Mouse (Mus musculus) urinary bladder, postnatal 14 days (tissue): Measurements from ENCODE around the gene Vegfb.
A peak's percentile ranks its signal among the peaks of the same experiment; 100 is the strongest.

Experiments used
- DNase-seq: peaks from one replicate; pipeline ENCODE4 v3.0.0; 2021; ENCODE audit warnings: low spot score

The Vegfb gene

DNA sequence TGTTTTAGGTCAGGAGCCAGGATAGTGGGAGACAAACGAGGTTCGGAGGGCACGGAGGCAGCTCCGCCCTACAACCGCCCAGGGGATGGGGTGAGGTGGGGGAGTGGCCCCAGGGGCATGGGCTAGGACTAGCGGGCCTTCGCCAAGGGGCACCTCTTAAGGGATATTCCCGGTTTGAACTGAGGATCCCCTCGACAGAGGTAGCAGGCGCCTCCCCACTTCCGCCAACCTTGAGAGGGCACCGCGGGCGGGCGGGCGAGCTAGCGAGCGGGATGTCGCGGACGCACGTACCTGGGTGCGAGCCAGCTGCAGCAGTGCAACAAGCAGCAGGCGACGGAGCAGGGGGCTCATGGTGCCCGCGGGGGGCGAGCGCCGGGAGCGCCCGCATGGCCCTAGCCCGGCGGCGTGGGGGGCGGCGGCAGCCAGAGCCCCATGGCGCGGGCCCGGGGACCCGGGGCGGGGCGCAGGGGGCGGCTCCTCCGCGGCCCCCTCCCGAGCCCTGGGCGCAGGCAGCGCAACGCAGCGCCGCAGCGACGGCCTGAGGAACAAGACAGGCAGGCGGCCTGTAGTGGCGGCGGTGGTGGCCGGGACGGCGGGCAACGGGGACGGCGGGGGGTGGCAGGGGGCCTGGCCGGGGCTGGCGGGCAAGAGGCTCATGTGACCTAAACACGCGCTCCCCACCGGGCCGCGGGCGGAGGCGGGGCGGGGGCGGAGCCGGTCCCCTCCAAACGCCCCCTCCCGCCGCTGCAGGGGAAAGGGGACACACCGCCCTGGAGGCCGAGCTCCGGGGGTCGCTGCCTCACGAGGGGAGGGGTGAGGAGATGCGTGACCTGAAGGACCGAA is at the start of gene Vegfb:
Gene Vegfb, minus strand, starts transcription at position 591 of the 843 bp plus-strand sequence.
- DNase-seq = peak; percentile 68

GRCm38 (mm10) chr19:7034006-7034405 is 46.6 kb upstream of the Vegfb start:
- DNase-seq = no peak

GRCm38 (mm10) chr19:7029531-7029930 is 42.1 kb upstream of the Vegfb start:
- no peak for DNase-seq

DNA sequence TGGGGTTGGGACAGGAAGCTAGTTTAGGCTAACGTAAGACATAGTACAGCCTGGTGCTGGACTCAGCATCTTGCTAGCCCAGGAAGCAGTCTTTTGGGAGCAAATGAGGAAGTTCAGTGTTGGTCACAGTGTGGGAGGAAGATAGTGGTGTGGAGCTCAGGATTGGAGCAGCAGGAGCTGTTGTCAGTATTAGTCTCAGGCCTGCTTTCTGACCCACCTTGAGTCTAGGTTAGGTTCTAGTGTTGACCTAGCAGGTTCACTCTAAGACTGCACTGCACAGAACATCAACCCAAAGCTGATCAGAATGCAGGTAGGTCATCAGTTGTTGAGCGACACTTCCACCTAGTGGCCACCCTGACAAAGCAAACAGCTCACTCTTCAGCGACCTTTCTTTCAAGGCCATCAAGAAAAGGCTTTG is 32.8 kb upstream of the Vegfb start:
- DNase-seq = peak; percentile 59

DNA sequence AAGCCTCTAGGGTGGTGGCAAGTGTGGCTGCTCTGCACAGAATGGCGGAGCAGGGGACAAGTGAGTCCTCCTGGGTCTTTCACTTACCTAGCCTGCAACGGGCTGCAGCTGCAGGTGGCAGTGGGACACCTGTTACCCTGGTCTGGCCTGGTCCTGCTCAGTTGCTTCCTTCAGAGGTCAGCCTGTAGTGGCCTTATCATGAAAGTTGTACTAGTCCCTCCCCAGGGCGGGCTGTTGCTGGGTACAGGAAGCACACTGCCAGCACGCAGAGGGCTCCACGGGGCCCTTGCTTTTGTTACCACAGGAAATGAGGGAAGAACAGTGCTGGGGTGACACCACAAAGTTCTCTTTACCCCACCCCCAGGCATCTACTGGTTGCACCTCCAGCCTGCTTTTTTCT is 31.7 kb upstream of the Vegfb start, which contains the start of gene Fermt3:
Gene Fermt3, minus strand, starts transcription at position 279 of the 400 bp plus-strand sequence.
- DNase-seq = no peak

- no peak for DNase-seq
Measured at GRCm38 (mm10) chr19:7018546-7018945, 31.1 kb upstream of the Vegfb start.

- no peak for DNase-seq
Measured at GRCm38 (mm10) chr19:7017541-7018457, 30.3 kb upstream of the Vegfb start.

GRCm38 (mm10) chr19:7014481-7015135 is 27.2 kb upstream of the Vegfb start:
- DNase-seq = no peak

- DNase-seq = peak; percentile 72
Measured at GRCm38 (mm10) chr19:7013984-7014383, 26.5 kb upstream of the Vegfb start.

- no peak for DNase-seq
Measured at GRCm38 (mm10) chr19:7012426-7012825, 25.0 kb upstream of the Vegfb start.

DNA sequence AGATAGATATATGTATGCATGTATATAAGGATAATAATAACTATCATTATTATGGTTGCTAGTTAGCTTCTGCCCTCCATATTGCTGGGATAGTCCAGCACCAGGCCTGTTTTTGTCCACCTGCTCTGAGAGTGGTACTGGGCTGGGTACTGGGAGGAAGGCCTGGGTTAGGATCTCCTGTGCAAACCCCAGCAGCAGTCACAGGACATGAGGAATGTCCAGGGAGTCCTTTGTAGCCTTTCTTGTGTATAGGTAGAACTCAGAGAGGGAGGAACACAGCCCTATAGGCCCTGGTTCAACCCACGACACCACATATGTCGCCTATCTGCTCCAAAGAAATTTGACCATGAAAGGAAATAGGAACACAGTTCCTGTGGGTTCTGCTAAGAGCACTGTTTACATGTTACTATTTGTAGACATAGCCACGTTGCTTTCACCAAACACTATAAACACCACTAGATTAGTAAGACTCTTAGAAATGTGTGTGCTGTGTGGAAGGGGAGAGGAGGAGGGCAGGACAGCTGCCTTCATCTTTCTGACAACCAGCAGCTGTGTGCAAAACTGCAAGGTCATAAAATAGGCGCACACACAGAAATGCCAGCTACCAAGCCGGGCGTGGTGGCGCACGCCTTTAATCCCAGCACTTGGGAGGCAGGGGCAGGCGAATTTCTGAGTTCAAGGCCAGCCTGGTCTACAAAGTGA is 19.6 kb upstream of the Vegfb start:
- DNase-seq = no peak

DNA sequence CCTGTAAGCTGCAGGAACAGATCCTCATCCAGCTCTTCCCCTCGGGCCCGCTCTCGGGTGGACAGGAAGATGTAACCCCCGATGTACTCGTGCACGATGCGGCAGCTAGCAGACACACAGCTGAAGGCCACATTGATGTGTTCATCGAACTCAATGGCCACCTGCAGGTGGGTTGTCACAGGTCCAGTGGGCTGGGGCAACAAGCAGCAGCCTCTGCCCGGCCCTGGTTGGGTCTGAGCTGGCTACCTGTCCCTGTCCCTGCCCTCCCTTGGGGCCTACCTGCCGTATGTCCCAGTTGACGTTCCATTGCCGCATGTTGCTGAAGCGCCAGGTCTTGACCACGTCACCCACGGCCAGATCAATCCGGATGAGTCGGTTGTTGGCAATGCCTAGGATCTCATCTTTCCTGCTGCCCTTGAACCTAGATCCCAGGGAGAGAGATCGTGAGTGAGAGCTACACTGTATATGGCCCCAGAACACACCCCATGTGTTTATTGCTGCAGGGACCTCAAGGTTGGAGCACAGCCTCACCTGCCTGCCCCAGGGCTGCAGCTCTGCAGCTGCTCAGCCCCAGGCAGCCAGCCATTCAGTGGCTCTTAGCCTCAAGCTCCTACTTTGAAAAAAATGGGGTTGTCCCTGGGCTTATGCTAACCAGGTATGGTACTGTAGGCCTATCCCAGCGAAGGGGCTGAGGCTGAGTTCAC is 12.1 kb upstream of the Vegfb start:
- DNase-seq = no peak

DNA sequence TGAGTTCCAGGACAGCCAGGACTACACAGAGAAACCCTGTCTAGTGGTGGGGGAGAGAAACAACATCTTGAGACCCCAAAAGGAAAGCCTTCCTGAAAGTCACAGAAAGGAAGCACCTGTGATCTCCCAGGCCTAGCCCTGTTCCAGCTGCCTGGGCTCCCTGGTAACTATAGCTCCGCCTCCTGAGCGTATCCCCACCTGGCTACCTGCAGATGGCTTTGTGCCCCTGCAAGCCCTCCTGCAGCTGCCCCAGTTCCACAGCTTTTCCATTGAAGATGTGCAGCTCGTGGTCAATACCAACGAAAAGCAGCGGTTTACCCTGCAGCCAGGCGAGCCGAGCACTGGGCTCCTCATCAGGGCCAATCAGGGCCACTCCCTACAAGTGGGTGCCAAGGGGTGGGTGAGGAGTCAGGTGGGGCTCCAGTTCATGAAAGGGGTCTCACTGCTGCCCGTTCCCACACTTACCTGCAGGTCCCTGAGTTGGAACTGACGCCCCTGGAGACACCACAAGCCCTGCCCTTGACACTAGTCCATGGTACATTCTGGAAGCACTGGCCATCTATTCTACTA is 10.4 kb upstream of the Vegfb start:
- DNase-seq = no peak

DNA sequence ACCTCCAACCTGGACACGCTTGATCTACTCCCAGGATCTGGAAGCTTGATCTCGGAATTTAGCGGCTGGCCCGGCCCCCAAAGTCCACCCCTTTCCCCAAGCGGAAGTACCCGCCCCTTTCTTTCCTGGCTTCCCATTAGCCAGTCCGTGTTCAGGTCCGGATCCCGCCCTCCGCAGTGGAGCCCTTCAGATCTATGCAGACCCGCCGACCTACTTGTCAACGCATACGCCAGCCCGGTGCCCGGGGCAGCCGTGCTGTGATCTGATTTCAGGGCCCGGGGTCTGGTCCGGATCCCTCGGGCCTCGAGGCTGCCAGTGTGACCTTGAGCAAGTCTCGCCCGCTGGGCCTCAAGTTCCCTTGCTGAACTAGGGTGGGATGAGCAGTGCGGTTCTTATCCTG is 8.6 kb upstream of the Vegfb start, which contains the start of the genes Nudt22 and Trpt1:
Gene Nudt22, minus strand, starts transcription at position 112 of the 400 bp plus-strand sequence.
Gene Trpt1, plus strand, starts transcription at position 126 of the 400 bp plus-strand sequence.
- peak; percentile 90 for DNase-seq

GRCm38 (mm10) chr19:6995255-6995991 is 8.0 kb upstream of the Vegfb start:
- no peak for DNase-seq

DNA sequence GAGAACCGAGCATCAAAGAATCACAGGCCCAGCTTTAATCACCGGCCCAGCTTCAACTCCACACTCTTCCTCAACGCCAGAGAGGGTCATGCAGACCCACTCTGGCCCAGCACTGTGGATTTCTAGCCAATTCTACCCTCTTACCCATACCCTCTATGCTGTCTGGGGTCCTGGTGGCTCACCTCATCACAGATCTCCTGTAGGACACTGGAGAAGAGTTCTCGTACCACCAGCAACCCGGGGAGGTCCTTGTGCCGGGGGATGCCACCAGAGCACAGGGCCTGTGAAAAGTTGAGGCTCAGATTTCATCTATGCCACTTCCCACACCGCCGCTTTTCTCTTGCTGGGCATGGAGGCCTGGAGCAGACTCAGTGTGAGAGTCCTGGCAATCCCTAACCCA is 7.0 kb upstream of the Vegfb start:
- no peak for DNase-seq

- no peak for DNase-seq
Measured at GRCm38 (mm10) chr19:6994002-6994401, 6.6 kb upstream of the Vegfb start.

GRCm38 (mm10) chr19:6993011-6993770 is 5.7 kb upstream of the Vegfb start:
- no peak for DNase-seq
